Mouse (Mus musculus) liver, adult 2 months (tissue): ENCODE measurements at regions not wholly inside any gene's neighbourhood (a gene's known extent, or its start where the extent isn't known, plus 50 kb on each side); places are given as distances from the start of the nearest gene placed in this dataset.

Experiments
- DNase-seq: peaks from one replicate; pipeline ENCODE4 v3.0.0-alpha.2; 2011; ENCODE audit warnings: low read depth, low spot score; ENCODE audit errors: extremely low read depth
- H3K27ac ChIP-seq: fragments of 200-500 bp; replicated peaks from 2 replicates; pipeline ENCODE4 v1.5.1; 2012; ENCODE audit warnings: low read depth, mild to moderate bottlenecking, control low read depth, inconsistent platforms, low read length; ENCODE audit not compliant: insufficient read depth
- H3K27me3 ChIP-seq: fragments of 200-500 bp; 2 replicates; pipeline ENCODE4 v1.6.1; 2012; ENCODE audit warnings: mild to moderate bottlenecking, moderate library complexity, low read length, inconsistent platforms; ENCODE audit not compliant: control insufficient read depth, insufficient read depth
- H3K36me3 ChIP-seq: fragments of 200-500 bp; 2 replicates; pipeline ENCODE4 v1.6.1; 2012; ENCODE audit warnings: low read length, inconsistent platforms; ENCODE audit not compliant: control insufficient read depth, insufficient read depth
- H3K4me1 ChIP-seq: fragments of 200-500 bp; 2 replicates; pipeline ENCODE4 v1.6.1; 2011; ENCODE audit warnings: low read length; ENCODE audit not compliant: control insufficient read depth, insufficient read depth
- H3K4me3 ChIP-seq: fragments of 200-500 bp; 2 replicates; pipeline ENCODE4 v1.5.1; 2011; ENCODE audit warnings: low read depth, mild to moderate bottlenecking, control low read depth, low read length, moderate library complexity; ENCODE audit not compliant: insufficient read depth
- H3K79me2 ChIP-seq: fragments of 200-500 bp; 2 replicates; pipeline ENCODE4 v1.6.1; 2012; ENCODE audit warnings: inconsistent platforms, mild to moderate bottlenecking, low read length, moderate library complexity; ENCODE audit not compliant: control insufficient read depth, insufficient read depth
- H3K9ac ChIP-seq: fragments of 200-500 bp; 2 replicates; pipeline ENCODE4 v1.6.1; 2012; ENCODE audit warnings: low read depth, mild to moderate bottlenecking, control low read depth, inconsistent platforms, low read length
- CTCF ChIP-seq: fragments of 200-500 bp; IDR thresholded peaks from 2 replicates; pipeline ENCODE4 v1.5.1; 2011; ENCODE audit warnings: low read depth, low read length, control low read depth
- POLR2A ChIP-seq: fragments of 200-500 bp; IDR thresholded peaks from 2 replicates; pipeline ENCODE4 v1.6.1; 2011; ENCODE audit warnings: low read length, control low read depth; ENCODE audit not compliant: insufficient read depth; ENCODE audit errors: extremely low read depth
- WGBS: fragments of 180-500 bp; shearing (Covaris S2); methylation state at CpG from one replicate; pipeline ENCODE4 v1.1.7; 2018; 5-methylcytosine and 5-hydroxymethylcytosine counted together

- Histone ChIP-seq H3K27me3 (no peaks in the 10 kb centered on the region), H3K4me1 (no peaks in the 10 kb centered on the region), H3K27ac (no peak overlapping the region), H3K36me3 (no peaks in the 10 kb centered on the region), H3K4me3 (no peak overlapping the region), H3K9ac (no peak overlapping the region), H3K79me2 (no peaks in the 10 kb centered on the region; the same call in 1 of the 2 replicates)
- peak; percentile 16 for DNase-seq
- WGBS = 25% methylated on average over 1 of the region's 1 CpGs
- no peak for TF ChIP-seq POLR2A
- TF ChIP-seq CTCF = no peak
Observed at GRCm38 (mm10) chr8:25329791-25330190, 505.6 kb upstream of the Adam5 start.

- no peak for DNase-seq
- H3K9ac ChIP-seq = no peak overlapping the region
- no peaks in the 10 kb centered on the region for H3K4me1 ChIP-seq
- no peak overlapping the region for H3K27ac ChIP-seq
- no peaks in the 10 kb centered on the region for H3K36me3 ChIP-seq
- TF ChIP-seq POLR2A (no peak), CTCF (no peak)
- 38% methylated on average over 3 of the region's 3 CpGs for WGBS
- no peaks in the 10 kb centered on the region for H3K27me3 ChIP-seq
- no peaks in the 10 kb centered on the region; the same call in 1 of the 2 replicates for H3K79me2 ChIP-seq
- H3K4me3 ChIP-seq = no peak overlapping the region
Observed at GRCm38 (mm10) chr8:25328318-25328717, 504.1 kb upstream of the Adam5 start.

- H3K9ac ChIP-seq = no peak overlapping the region
- no peak for DNase-seq
- H3K27ac ChIP-seq = no peak overlapping the region
- H3K79me2 ChIP-seq = no peaks in the 10 kb centered on the region; the same call in 1 of the 2 replicates
- H3K36me3 ChIP-seq = no peaks in the 10 kb centered on the region
- H3K4me1 ChIP-seq = no peaks in the 10 kb centered on the region
- 87% methylated on average over 6 of the region's 6 CpGs for WGBS
- no peak overlapping the region for H3K4me3 ChIP-seq
- TF ChIP-seq CTCF (no peak), POLR2A (no peak)
- H3K27me3 ChIP-seq = no peaks in the 10 kb centered on the region
Observed at GRCm38 (mm10) chr8:25326930-25327329, 502.8 kb upstream of the Adam5 start.

GRCm38 (mm10) chr8:25326257-25326656, 502.1 kb upstream of the Adam5 start:
- Histone ChIP-seq H3K79me2 (no peaks in the 10 kb centered on the region), H3K27ac (no peak overlapping the region), H3K4me1 (no peaks in the 10 kb centered on the region), H3K27me3 (no peaks in the 10 kb centered on the region), H3K36me3 (no peaks in the 10 kb centered on the region), H3K9ac (no peak overlapping the region), H3K4me3 (no peak overlapping the region)
- WGBS = 75% methylated on average over 12 of the region's 12 CpGs
- no peak for TF ChIP-seq CTCF
- no peak for TF ChIP-seq POLR2A
- DNase-seq = no peak

GRCm38 (mm10) chr8:25324731-25325130, 500.6 kb upstream of the Adam5 start:
- no peak for DNase-seq
- no peaks in the 10 kb centered on the region for H3K79me2 ChIP-seq
- no peaks in the 10 kb centered on the region for H3K4me1 ChIP-seq
- no peak overlapping the region for H3K9ac ChIP-seq
- no peak overlapping the region for H3K4me3 ChIP-seq
- H3K36me3 ChIP-seq = no peaks in the 10 kb centered on the region
- 89% methylated on average over 9 of the region's 9 CpGs for WGBS
- TF ChIP-seq POLR2A (no peak), CTCF (no peak)
- H3K27ac ChIP-seq = no peak overlapping the region
- no peaks in the 10 kb centered on the region for H3K27me3 ChIP-seq

- no peak for DNase-seq
Observed at GRCm38 (mm10) chr8:25323643-25324420, 499.7 kb upstream of the Adam5 start.

More at GRCm38 (mm10) chr8:25323643-25324420, 499.7 kb upstream of the Adam5 start:
- Histone ChIP-seq H3K27me3 (no peaks in the 10 kb centered on the region), H3K4me3 (no peak overlapping the region), H3K9ac (no peak overlapping the region), H3K36me3 (no peaks in the 10 kb centered on the region), H3K79me2 (no peaks in the 10 kb centered on the region), H3K27ac (no peak overlapping the region), H3K4me1 (no peaks in the 10 kb centered on the region)
- 57% methylated on average over 19 of the region's 19 CpGs for WGBS
- no peak for TF ChIP-seq CTCF
- TF ChIP-seq POLR2A = no peak
